Mouse (Mus musculus) kidney, adult 2 months (tissue): ENCODE measurements at regions not wholly inside any gene's neighbourhood (a gene's known extent, or its start where the extent isn't known, plus 50 kb on each side); places are given as distances from the start of the nearest gene placed in this dataset.

Source experiments
- CTCF ChIP-seq: fragments of 200-500 bp; conservative IDR thresholded peaks from 2 replicates; pipeline ENCODE4 v1.5.1; 2011; ENCODE audit warnings: low read depth, mild to moderate bottlenecking, control low read depth, low read length, moderate library complexity, mixed read lengths; ENCODE audit not compliant: insufficient read depth, insufficient read length
- POLR2A ChIP-seq: fragments of 200-500 bp; IDR thresholded peaks from one replicate; pipeline ENCODE4 v1.6.1; 2011; ENCODE audit warnings: low read depth, low read length, control low read depth

GRCm38 (mm10) chr13:54893651-54894050, 55.6 kb upstream of the Unc5a start:
- TF ChIP-seq POLR2A (no peak), CTCF (no peak)
